ENCODE assay signal across 18 mouse cellular contexts in the genomic region with DNA sequence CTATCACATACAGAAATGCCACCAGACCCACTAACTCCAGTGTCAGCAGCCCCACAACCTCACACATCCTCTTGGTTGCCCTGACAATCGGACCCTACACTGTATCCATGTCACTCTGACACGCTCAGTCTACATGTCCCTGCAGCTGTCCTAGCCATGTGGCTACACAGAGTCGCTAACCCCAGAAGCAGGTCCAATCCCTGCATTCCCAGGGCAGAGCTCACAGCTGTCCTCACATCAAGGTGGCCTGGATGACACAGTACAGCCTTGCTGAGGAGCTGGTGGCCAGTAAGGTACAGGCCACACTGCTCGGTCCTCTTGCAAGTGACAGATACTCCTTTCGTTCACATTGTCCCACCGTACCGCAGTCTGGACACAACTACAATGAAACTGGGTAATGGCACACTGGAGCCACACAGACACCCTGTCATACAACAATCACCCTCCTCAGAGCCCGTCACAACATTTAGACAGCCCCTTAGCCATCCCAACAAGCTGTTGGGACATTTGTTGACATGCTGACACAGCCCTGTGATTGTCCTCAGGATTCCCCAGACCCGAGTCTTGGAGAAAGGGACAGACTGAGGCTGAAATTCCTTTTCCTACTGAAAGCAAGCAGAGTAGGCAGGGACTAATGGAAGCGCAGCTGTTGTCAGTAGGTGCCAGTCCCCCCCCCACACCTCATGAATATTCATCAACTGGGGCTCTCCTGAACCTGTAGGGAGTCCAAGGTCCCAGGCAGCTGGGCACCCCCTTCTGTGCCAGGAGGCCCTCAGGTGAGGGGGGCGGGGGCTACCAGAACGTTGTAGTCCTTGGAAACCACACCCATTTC. TPM values are rescaled to one million over a fixed set of nuclear protein-coding genes. Genes with fewer than 3 reads are reported as not detected.
DNase-seq lines count a peak whose midpoint lies in the region; ATAC-seq and TF ChIP-seq lines count a peak whose summit lies in the region.
"Had no signal": no experiment of that assay in that cellular context is flagged by ENCODE, and none has a peak within 500 bp of the region (broad histone marks: within the 10 kb centered on the region; RNA-seq: fewer than 3 reads in every experiment).

No protein-coding gene starts in this region.

- no peak overlapping the region for H3K4me3 ChIP-seq in hindbrain, embryonic 14.5 days (replicated peaks; ENCODE audit: low read length)
- no peak overlapping the region for H3K4me3 ChIP-seq in hindbrain, embryonic 10.5 days
- no peak overlapping the region for H3K4me3 ChIP-seq in midbrain, embryonic 14.5 days (replicated peaks; ENCODE audit: low read depth, low read length)
- H3K4me3 ChIP-seq in midbrain, postnatal 0 days (ENCODE audit: low read depth, low read length): no peak overlapping the region
- no peak overlapping the region for H3K4me3 ChIP-seq in neural tube, embryonic 14.5 days (ENCODE audit: low read depth, low read length)

- H3K9me3 ChIP-seq in hindbrain, embryonic 14.5 days (ENCODE audit: control insufficient read depth, low read length): no peaks in the 10 kb centered on the region
- H3K9me3 ChIP-seq in hindbrain, embryonic 10.5 days: peaks cover 6% of the 10 kb centered on the region; the same call in 1 of the 2 replicates
- H3K9me3 ChIP-seq in midbrain, embryonic 14.5 days (ENCODE audit: control insufficient read depth, low read length): no peaks in the 10 kb centered on the region
- H3K9me3 ChIP-seq in midbrain, postnatal 0 days (ENCODE audit: low read length): no peaks in the 10 kb centered on the region
- no peaks in the 10 kb centered on the region for H3K9me3 ChIP-seq in neural tube, embryonic 14.5 days (ENCODE audit: control insufficient read depth, low read length)

- no peak overlapping the region for H3K4me2 ChIP-seq in hindbrain, embryonic 14.5 days (replicated peaks)
- H3K4me2 ChIP-seq in midbrain, embryonic 14.5 days (ENCODE audit: low read length): no peak overlapping the region
- H3K4me2 ChIP-seq in midbrain, postnatal 0 days (ENCODE audit: low read depth, low read length, poor library complexity, severe bottlenecking): no peak overlapping the region
- no peak overlapping the region for H3K4me2 ChIP-seq in neural tube, embryonic 14.5 days (ENCODE audit: low read depth, low read length)

- peaks cover 9% of the 10 kb centered on the region for H3K4me1 ChIP-seq in hindbrain, embryonic 14.5 days (replicated peaks; ENCODE audit: control insufficient read depth, insufficient read depth, low read length)
- peaks cover 36% of the 10 kb centered on the region for H3K4me1 ChIP-seq in hindbrain, embryonic 10.5 days (replicated peaks)
- H3K4me1 ChIP-seq in midbrain, embryonic 14.5 days (ENCODE audit: control insufficient read depth, insufficient read depth, low read length): peaks cover 12% of the 10 kb centered on the region
- no peaks in the 10 kb centered on the region for H3K4me1 ChIP-seq in midbrain, postnatal 0 days (ENCODE audit: insufficient read depth, low read length)
- H3K4me1 ChIP-seq in neural tube, embryonic 14.5 days (ENCODE audit: control insufficient read depth, insufficient read depth, low read length): peaks cover 3% of the 10 kb centered on the region; the same call in 1 of the 2 replicates

- peak overlapping the region; percentile 61 for H3K27ac ChIP-seq in hindbrain, embryonic 14.5 days
- no peak overlapping the region for H3K27ac ChIP-seq in hindbrain, embryonic 10.5 days
- peak overlapping the region; percentile 32; the same call in 1 of the 2 replicates for H3K27ac ChIP-seq in midbrain, embryonic 14.5 days (replicated peaks; ENCODE audit: low read depth, low read length)
- H3K27ac ChIP-seq in midbrain, postnatal 0 days (ENCODE audit: low read depth, low read length): no peak overlapping the region
- peak overlapping the region; percentile 6; the same call in 1 of the 2 replicates for H3K27ac ChIP-seq in neural tube, embryonic 14.5 days (ENCODE audit: low read depth, low read length)
- H3K27ac ChIP-seq: kidney, postnatal 0 days; liver, embryonic 14.5 days had no signal

- 41% methylated on average over 12 of the region's 12 CpGs for WGBS in hindbrain, embryonic 14.5 days
- whole genome bisulfite sequencing in hindbrain, embryonic 10.5 days: 52% methylated on average over 12 of the region's 12 CpGs
- 51% methylated on average over 12 of the region's 12 CpGs for WGBS in midbrain, embryonic 14.5 days
- WGBS in midbrain, postnatal 0 days: 56% methylated on average over 12 of the region's 12 CpGs
- WGBS in neural tube, embryonic 14.5 days: 53% methylated on average over 12 of the region's 12 CpGs

- H3K27me3 ChIP-seq in hindbrain, embryonic 14.5 days (ENCODE audit: control insufficient read depth, insufficient read depth, low read length): peaks cover 30% of the 10 kb centered on the region
- peaks cover 98% of the 10 kb centered on the region for H3K27me3 ChIP-seq in hindbrain, embryonic 10.5 days (ENCODE audit: insufficient read depth, poor library complexity, severe bottlenecking)
- H3K27me3 ChIP-seq in midbrain, embryonic 14.5 days (ENCODE audit: control insufficient read depth, insufficient read depth, low read length): peaks cover 46% of the 10 kb centered on the region; the same call in 1 of the 2 replicates
- H3K27me3 ChIP-seq in midbrain, postnatal 0 days (ENCODE audit: insufficient read depth, low read length): 0 out of 2 replicates have a peak, but pooled peaks cover 3% of the 10 kb centered on the region
- H3K27me3 ChIP-seq in neural tube, embryonic 14.5 days (ENCODE audit: control insufficient read depth, insufficient read depth, low read length): no peaks in the 10 kb centered on the region

- TF ChIP-seq CTCF in midbrain, postnatal 0 days (IDR thresholded peaks at IDR 0.05): no peak

- no peak for ATAC-seq in hindbrain, embryonic 14.5 days (ENCODE audit: low FRiP score)
- no peak for ATAC-seq in midbrain, embryonic 14.5 days (ENCODE audit: low FRiP score, low TSS enrichment)
- no peak for ATAC-seq in midbrain, postnatal 0 days (ENCODE audit: low FRiP score)
- ATAC-seq in neural tube, embryonic 14.5 days (ENCODE audit: low read depth): no peak
- ATAC-seq: CD4-positive, CD25-positive, alpha-beta regulatory T cell, adult 4 months; intestine, postnatal 0 days had no signal

- no peaks in the 10 kb centered on the region for H3K36me3 ChIP-seq in hindbrain, embryonic 14.5 days (replicated peaks; ENCODE audit: control insufficient read depth, insufficient read depth)
- H3K36me3 ChIP-seq in hindbrain, embryonic 10.5 days: no peaks in the 10 kb centered on the region
- no peaks in the 10 kb centered on the region for H3K36me3 ChIP-seq in midbrain, embryonic 14.5 days (ENCODE audit: control insufficient read depth, insufficient read depth, low read length)
- no peaks in the 10 kb centered on the region for H3K36me3 ChIP-seq in midbrain, postnatal 0 days (ENCODE audit: insufficient read depth, low read length)
- H3K36me3 ChIP-seq in neural tube, embryonic 14.5 days (ENCODE audit: control insufficient read depth, insufficient read depth, low read length): no peaks in the 10 kb centered on the region
- H3K36me3 ChIP-seq: G1E had no signal

- H3K9ac ChIP-seq in hindbrain, embryonic 14.5 days: 0 out of 2 replicates have a peak overlapping the region, but pooled peaks have one; percentile 7
- H3K9ac ChIP-seq in midbrain, embryonic 14.5 days (replicated peaks; ENCODE audit: low read length): no peak overlapping the region
- H3K9ac ChIP-seq in midbrain, postnatal 0 days (replicated peaks; ENCODE audit: low read length, poor library complexity, severe bottlenecking): no peak overlapping the region
- no peak overlapping the region for H3K9ac ChIP-seq in neural tube, embryonic 14.5 days (replicated peaks; ENCODE audit: low read depth, low read length)
- H3K9ac ChIP-seq: liver, embryonic 14.5 days had no signal

- DNase-seq in cerebellum, postnatal 10 days: peak; percentile 63 to 70
- no peak for DNase-seq in cerebellum, adult 8-10 months
- DNase-seq in hindbrain, embryonic 14.5 days (ENCODE audit: low spot score): no peak
- DNase-seq in hindbrain, embryonic 10.5 days (ENCODE audit: low spot score): no peak
- no peak for DNase-seq in midbrain, embryonic 14.5 days
- no peak for DNase-seq in midbrain, postnatal 0 days (ENCODE audit: low spot score)
- DNase-seq in ovary, postnatal 10 days (ENCODE audit: low spot score): no peak
- DNase-seq: adrenal gland, postnatal 36 days; gastrocnemius, postnatal 10 days; heart, postnatal 36 days; lung, postnatal 10 days; right cerebral cortex, postnatal 14 days had no signal

RNA-seq across cellular contexts. Expression of a gene that starts 9.2 kb away (rescaled TPM):
- 78.8 and 82.4 TPM in 2 replicates for polyA plus RNA-seq in hindbrain, embryonic 14.5 days (2014; fragmentation: Nextera tagmentation; extraction: Ambion mirVana)
- 0.07 and 0.29 TPM in 2 replicates for polyA plus RNA-seq in hindbrain, embryonic 10.5 days (2016; fragmentation: Nextera tagmentation; extraction: Ambion mirVana)
- polyA plus RNA-seq in midbrain, embryonic 14.5 days (2014; fragmentation: Nextera tagmentation; extraction: Ambion mirVana): 45.9 and 49.8 TPM in 2 replicates
- total RNA-seq in midbrain, postnatal 0 days (2014; rRNA removed): 40.1 and 62.5 TPM in 2 replicates
- 41.7 and 53.7 TPM in 2 replicates for polyA plus RNA-seq in midbrain, postnatal 0 days (2015; fragmentation: Nextera tagmentation; extraction: Ambion mirVana)
- polyA plus RNA-seq in neural tube, embryonic 14.5 days (2014; fragmentation: Nextera tagmentation; extraction: Ambion mirVana): 68.2 and 91.5 TPM in 2 replicates

RNA-seq across cellular contexts. Expression of a gene that starts 13.3 kb away (rescaled TPM):
- polyA plus RNA-seq in hindbrain, embryonic 14.5 days (2014; fragmentation: Nextera tagmentation; extraction: Ambion mirVana): 13.5 and 14.6 TPM in 2 replicates
- polyA plus RNA-seq in hindbrain, embryonic 10.5 days (2016; fragmentation: Nextera tagmentation; extraction: Ambion mirVana): 3.8 and 5.5 TPM in 2 replicates
- 9.9 and 12.7 TPM in 2 replicates for polyA plus RNA-seq in midbrain, embryonic 14.5 days (2014; fragmentation: Nextera tagmentation; extraction: Ambion mirVana)
- total RNA-seq in midbrain, postnatal 0 days (2014; rRNA removed): 7.6 and 7.7 TPM in 2 replicates
- polyA plus RNA-seq in midbrain, postnatal 0 days (2015; fragmentation: Nextera tagmentation; extraction: Ambion mirVana): 12.6 and 14.5 TPM in 2 replicates
- polyA plus RNA-seq in neural tube, embryonic 14.5 days (2014; fragmentation: Nextera tagmentation; extraction: Ambion mirVana): 12.3 and 16.9 TPM in 2 replicates

RNA-seq across cellular contexts. Expression of a gene that starts 22.0 kb away (rescaled TPM):
- polyA plus RNA-seq in hindbrain, embryonic 14.5 days (2014; fragmentation: Nextera tagmentation; extraction: Ambion mirVana): 35.0 and 37.4 TPM in 2 replicates
- 43.7 and 45.8 TPM in 2 replicates for polyA plus RNA-seq in hindbrain, embryonic 10.5 days (2016; fragmentation: Nextera tagmentation; extraction: Ambion mirVana)
- 32.7 and 35.8 TPM in 2 replicates for polyA plus RNA-seq in midbrain, embryonic 14.5 days (2014; fragmentation: Nextera tagmentation; extraction: Ambion mirVana)
- 27.5 and 28.2 TPM in 2 replicates for total RNA-seq in midbrain, postnatal 0 days (2014; rRNA removed)
- 42.9 and 45.1 TPM in 2 replicates for polyA plus RNA-seq in midbrain, postnatal 0 days (2015; fragmentation: Nextera tagmentation; extraction: Ambion mirVana)
- 33.1 and 39.8 TPM in 2 replicates for polyA plus RNA-seq in neural tube, embryonic 14.5 days (2014; fragmentation: Nextera tagmentation; extraction: Ambion mirVana)

RNA-seq across cellular contexts. Expression of a gene that starts 31.1 kb away (rescaled TPM):
- 75.7 and 81.1 TPM in 2 replicates for polyA plus RNA-seq in hindbrain, embryonic 14.5 days (2014; fragmentation: Nextera tagmentation; extraction: Ambion mirVana)
- polyA plus RNA-seq in hindbrain, embryonic 10.5 days (2016; fragmentation: Nextera tagmentation; extraction: Ambion mirVana): 115 TPM in 2 replicates
- 83.4 and 84.3 TPM in 2 replicates for polyA plus RNA-seq in midbrain, embryonic 14.5 days (2014; fragmentation: Nextera tagmentation; extraction: Ambion mirVana)
- 43.8 and 57.5 TPM in 2 replicates for total RNA-seq in midbrain, postnatal 0 days (2014; rRNA removed)
- polyA plus RNA-seq in midbrain, postnatal 0 days (2015; fragmentation: Nextera tagmentation; extraction: Ambion mirVana): 83.5 and 88.3 TPM in 2 replicates
- 69.4 and 78.1 TPM in 2 replicates for polyA plus RNA-seq in neural tube, embryonic 14.5 days (2014; fragmentation: Nextera tagmentation; extraction: Ambion mirVana)

RNA-seq across cellular contexts. Expression of a gene that starts 37.4 kb away (rescaled TPM):
- polyA plus RNA-seq in hindbrain, embryonic 14.5 days (2014; fragmentation: Nextera tagmentation; extraction: Ambion mirVana): 574 and 709 TPM in 2 replicates
- 783 and 812 TPM in 2 replicates for polyA plus RNA-seq in hindbrain, embryonic 10.5 days (2016; fragmentation: Nextera tagmentation; extraction: Ambion mirVana)
- polyA plus RNA-seq in midbrain, embryonic 14.5 days (2014; fragmentation: Nextera tagmentation; extraction: Ambion mirVana): 434 and 525 TPM in 2 replicates
- total RNA-seq in midbrain, postnatal 0 days (2014; rRNA removed): 369 and 436 TPM in 2 replicates
- polyA plus RNA-seq in midbrain, postnatal 0 days (2015; fragmentation: Nextera tagmentation; extraction: Ambion mirVana): 444 and 445 TPM in 2 replicates
- polyA plus RNA-seq in neural tube, embryonic 14.5 days (2014; fragmentation: Nextera tagmentation; extraction: Ambion mirVana): 615 and 623 TPM in 2 replicates

Comparison
In these comparisons a context has a peak if more than half of its experiments do, and no peak if none do; other contexts are left out.
1. DNase-seq: peak in cerebellum, postnatal 10 days (2 of 2); none in cerebellum, adult 8-10 months (single experiment), hindbrain, embryonic 14.5 days (single experiment), hindbrain, embryonic 10.5 days (single experiment), midbrain, embryonic 14.5 days (single experiment), midbrain, postnatal 0 days (single experiment) and ovary, postnatal 10 days (single experiment).
2. H3K27ac ChIP-seq: peak in hindbrain, embryonic 14.5 days (single experiment), midbrain, embryonic 14.5 days (single experiment) and neural tube, embryonic 14.5 days (single experiment); none in hindbrain, embryonic 10.5 days (single experiment) and midbrain, postnatal 0 days (single experiment).
3. RNA of a gene that starts 9.2 kb away (polyA plus RNA-seq): 68.2 to 91.5 TPM in neural tube, embryonic 14.5 days, 78.8 to 82.4 TPM in hindbrain, embryonic 14.5 days, 41.7 to 53.7 TPM in midbrain, postnatal 0 days and 45.9 to 49.8 TPM in midbrain, embryonic 14.5 days; 0.07 to 0.29 TPM in hindbrain, embryonic 10.5 days; every median in the first group is over 10 times any median in the second.